Mouse (Mus musculus): Measurements from ENCODE around the gene Taf10.
"Not testable (repeated sequence)": the region's sequence is repeated elsewhere in the genome, so short reads cannot be mapped to it uniquely, and the experiment has no call there.

The Taf10 gene

GRCm38 (mm10) chr7:105753281-105753680, 9.1 kb upstream of the Taf10 start:
- no peak for DNase-seq (ENCODE audit: extremely low read depth, insufficient read length, low spot score)

GRCm38 (mm10) chr7:105752716-105753115, 8.6 kb upstream of the Taf10 start:
- no peak for DNase-seq (ENCODE audit: extremely low read depth, insufficient read length, low spot score)

GRCm38 (mm10) chr7:105751491-105752433, 7.6 kb upstream of the Taf10 start, which contains the start of gene Tpp1:
TSS of gene Tpp1 (minus strand) at chr7:105752235.
- peak; percentile 68 for DNase-seq (ENCODE audit: extremely low read depth, insufficient read length, low spot score)

- DNase-seq (ENCODE audit: extremely low read depth, insufficient read length, low spot score): no peak
Measured at GRCm38 (mm10) chr7:105747776-105748175, 3.6 kb upstream of the Taf10 start.

GRCm38 (mm10) chr7:105743246-105743925, 775 bp downstream of the Taf10 start:
- DNase-seq (ENCODE audit: extremely low read depth, insufficient read length, low spot score): not testable (repeated sequence)

GRCm38 (mm10) chr7:105742539-105743215, 1.5 kb downstream of the Taf10 start:
- DNase-seq (ENCODE audit: extremely low read depth, insufficient read length, low spot score): not testable (repeated sequence)

- no peak for DNase-seq (ENCODE audit: extremely low read depth, insufficient read length, low spot score)
Measured at GRCm38 (mm10) chr7:105741978-105742377, 2.2 kb downstream of the Taf10 start.

GRCm38 (mm10) chr7:105740851-105741250, 3.3 kb downstream of the Taf10 start:
- no peak for DNase-seq (ENCODE audit: extremely low read depth, insufficient read length, low spot score)

- DNase-seq (ENCODE audit: extremely low read depth, insufficient read length, low spot score): no peak
Measured at GRCm38 (mm10) chr7:105740089-105740795, 3.9 kb downstream of the Taf10 start.

GRCm38 (mm10) chr7:105738948-105739347, 5.2 kb downstream of the Taf10 start:
- peak; percentile 70 for DNase-seq (ENCODE audit: extremely low read depth, insufficient read length, low spot score)

GRCm38 (mm10) chr7:105738286-105738685, 5.9 kb downstream of the Taf10 start:
- DNase-seq (ENCODE audit: extremely low read depth, insufficient read length, low spot score): no peak

GRCm38 (mm10) chr7:105737648-105738047, 6.5 kb downstream of the Taf10 start:
- no peak for DNase-seq (ENCODE audit: extremely low read depth, insufficient read length, low spot score)

GRCm38 (mm10) chr7:105736911-105737521, 7.1 kb downstream of the Taf10 start, which contains the start of gene Rrp8:
TSS of gene Rrp8 (minus strand) at chr7:105737385.
- no peak for DNase-seq (ENCODE audit: extremely low read depth, insufficient read length, low spot score)

GRCm38 (mm10) chr7:105736264-105736901, 7.8 kb downstream of the Taf10 start, which contains the start of gene Ilk:
TSS of gene Ilk (plus strand) at chr7:105736592.
- peak; percentile 91 for DNase-seq (ENCODE audit: extremely low read depth, insufficient read length, low spot score)

- not testable (repeated sequence) for DNase-seq (ENCODE audit: extremely low read depth, insufficient read length, low spot score)
Measured at GRCm38 (mm10) chr7:105735464-105735863, 8.7 kb downstream of the Taf10 start.

GRCm38 (mm10) chr7:105734826-105735225, 9.3 kb downstream of the Taf10 start:
- DNase-seq (ENCODE audit: extremely low read depth, insufficient read length, low spot score): no peak

GRCm38 (mm10) chr7:105733836-105734235, 10.3 kb downstream of the Taf10 start:
- no peak for DNase-seq (ENCODE audit: extremely low read depth, insufficient read length, low spot score)

GRCm38 (mm10) chr7:105728701-105729428, 15.3 kb downstream of the Taf10 start:
- no peak for DNase-seq (ENCODE audit: extremely low read depth, insufficient read length, low spot score)

- no peak for DNase-seq (ENCODE audit: extremely low read depth, insufficient read length, low spot score)
Measured at GRCm38 (mm10) chr7:105726980-105727325, 17.2 kb downstream of the Taf10 start.

Data from 3134 (cell line).